Mouse (Mus musculus) bone marrow, adult 2 months (tissue): ENCODE results near the gene Stab1. TPM values are rescaled to one million over a fixed set of nuclear protein-coding genes. Genes with fewer than 3 reads are reported as not detected.

Experiments used
- H3K27ac ChIP-seq: fragments of 200-500 bp; 2 replicates; pipeline ENCODE4 v1.5.1; 2012; ENCODE audit warnings: low read depth, mild to moderate bottlenecking, control low read depth, inconsistent platforms, low read length; ENCODE audit not compliant: control insufficient read depth, poor library complexity, insufficient read depth
- H3K4me1 ChIP-seq: fragments of 200-500 bp; 2 replicates; pipeline ENCODE4 v1.6.1; 2011; ENCODE audit warnings: low read length; ENCODE audit not compliant: control insufficient read depth, insufficient read depth
- H3K4me3 ChIP-seq: fragments of 200-500 bp; replicated peaks from 2 replicates; pipeline ENCODE3; 2011; ENCODE audit warnings: mild to moderate bottlenecking, low read depth, low read length, control low read depth; ENCODE audit not compliant: control insufficient read depth
- CTCF ChIP-seq: fragments of 200-500 bp; IDR thresholded peaks from 2 replicates; pipeline ENCODE4 v1.5.1; 2011; ENCODE audit warnings: low read length, control low read depth; ENCODE audit not compliant: control insufficient read depth, insufficient read depth
- POLR2A ChIP-seq: fragments of 200-500 bp; IDR thresholded peaks from 2 replicates; pipeline ENCODE4 v1.6.1; 2011; ENCODE audit warnings: low read depth, mild to moderate bottlenecking, control low read depth, low read length, borderline replicate concordance; ENCODE audit not compliant: control insufficient read depth
- WGBS: fragments of 180-500 bp; shearing (Covaris S2); methylation state at CpG from one replicate; pipeline ENCODE4 v1.1.7; 2018; 5-methylcytosine and 5-hydroxymethylcytosine counted together
- polyA plus RNA-seq: library from polyadenylated mRNA; stranded (reverse); fragments of >200 nt; gene quantifications from 2 replicates; pipeline ENCODE4 v1.2.4, GENCODE M21; 2011; ENCODE audit warnings: low replicate concordance; ENCODE audit not compliant: missing spikeins, insufficient read depth, insufficient read length

The Stab1 gene
- polyA plus RNA-seq, 1 experiment: 73.4 TPM

DNA sequence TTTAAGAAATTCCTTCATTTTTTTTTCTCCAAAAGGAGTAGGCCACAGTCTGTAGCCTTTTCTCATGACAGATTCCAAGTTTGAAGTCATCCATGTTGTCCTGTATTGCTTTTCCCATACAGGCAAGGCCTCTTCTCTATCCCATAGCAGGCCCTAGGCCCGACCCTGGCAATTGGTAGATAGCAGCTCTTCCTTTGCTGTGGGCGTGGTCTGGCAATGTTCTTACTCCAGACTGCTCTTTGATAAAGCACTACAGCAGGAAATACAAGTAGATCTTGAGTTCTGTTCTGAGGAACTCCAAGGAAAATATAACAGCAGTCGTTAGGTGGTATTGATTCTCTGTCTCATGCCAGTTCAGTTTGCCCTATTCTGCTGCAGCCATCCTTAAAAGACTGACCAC lies 57.8 kb downstream of the Stab1 start:
- 59% methylated on average over 3 of the region's 3 CpGs for WGBS
- H3K27ac ChIP-seq: no peak overlapping the region
- no peak overlapping the region for H3K4me3 ChIP-seq
- no peak for TF ChIP-seq CTCF
- no peak for TF ChIP-seq POLR2A
- no peaks in the 10 kb centered on the region for H3K4me1 ChIP-seq

DNA sequence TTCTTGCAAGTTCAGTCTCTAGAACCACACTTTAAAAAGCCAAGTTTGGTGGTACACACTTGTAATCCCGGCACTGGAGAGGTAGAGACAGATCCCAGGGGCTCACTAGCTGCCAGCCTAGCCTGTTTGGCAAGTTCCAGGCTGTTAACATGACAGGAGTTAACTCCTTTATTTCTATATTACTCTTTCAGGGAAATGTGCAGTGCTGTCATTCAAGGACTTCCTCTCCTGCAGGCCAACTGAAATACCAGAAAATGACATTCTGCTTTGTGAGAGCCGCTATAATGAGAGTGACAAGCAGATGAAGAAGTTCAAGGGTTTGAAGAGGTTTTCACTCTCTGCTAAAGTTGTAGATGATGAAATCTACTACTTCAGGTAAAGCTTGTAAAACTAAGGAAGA lies 63.3 kb downstream of the Stab1 start:
- no peak for TF ChIP-seq POLR2A
- no peak for TF ChIP-seq CTCF
- Histone ChIP-seq H3K4me3 (no peak overlapping the region), H3K27ac (no peak overlapping the region), H3K4me1 (no peaks in the 10 kb centered on the region)
- WGBS: 93% methylated on average over 2 of the region's 2 CpGs

DNA sequence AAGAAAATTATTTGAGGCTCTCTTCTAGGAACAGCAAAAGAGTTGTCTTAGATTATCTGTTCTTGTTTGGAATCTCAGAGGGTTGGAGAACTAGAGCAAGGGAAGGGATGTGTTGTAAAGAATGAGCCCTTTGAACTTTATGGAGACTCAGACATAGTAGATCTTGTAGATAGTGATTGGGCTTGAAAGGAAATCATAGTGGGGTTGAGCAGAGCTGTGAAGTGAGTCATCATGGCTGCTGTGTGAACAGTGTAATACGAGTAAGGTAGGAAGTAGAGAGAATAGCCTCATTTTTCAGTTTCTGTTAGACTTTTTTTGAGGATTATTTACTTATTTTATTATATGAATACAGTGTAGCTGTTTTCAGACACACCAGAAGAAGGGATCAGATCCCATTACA lies 78.5 kb downstream of the Stab1 start:
- no peak for TF ChIP-seq CTCF
- no peak for TF ChIP-seq POLR2A
- Histone ChIP-seq H3K4me1 (no peaks in the 10 kb centered on the region), H3K4me3 (no peak overlapping the region), H3K27ac (no peak overlapping the region)
- 68% methylated on average over 1 of the region's 1 CpGs for WGBS

Other genes with a start within 250 kb of the Stab1 start
- gene Itih3, start 244.9 kb downstream of the Stab1 start, polyA plus RNA-seq: 0.79 and 3.0 TPM in 2 replicates
- 1.6 TPM in 1 of 2 replicates, not detected in the other for gene Itih1, start 225.4 kb downstream of the Stab1 start, polyA plus RNA-seq
- 1.6 and 5.9 TPM in 2 replicates for gene Nek4, start 217.3 kb downstream of the Stab1 start, polyA plus RNA-seq
- 24.8 and 38.7 TPM in 2 replicates for gene Glt8d1, start 167.2 kb downstream of the Stab1 start, polyA plus RNA-seq
- 59.6 and 85.6 TPM in 2 replicates for gene Spcs1, start 167.0 kb downstream of the Stab1 start, polyA plus RNA-seq
- gene Pbrm1, start 149.5 kb downstream of the Stab1 start, polyA plus RNA-seq: 31.8 and 46.8 TPM in 2 replicates
- gene Gnl3, start 149.5 kb downstream of the Stab1 start, polyA plus RNA-seq: 56.0 and 119 TPM in 2 replicates
- 29.0 and 45.8 TPM in 2 replicates for gene Smim4, start 39.7 kb downstream of the Stab1 start, polyA plus RNA-seq
- gene Nt5dc2, start 37.6 kb downstream of the Stab1 start, polyA plus RNA-seq: 22.9 and 25.2 TPM in 2 replicates
- 4.2 TPM in 1 of 2 replicates, not detected in the other for gene Tnnc1, start 39.7 kb upstream of the Stab1 start, polyA plus RNA-seq
- 102 and 233 TPM in 2 replicates for gene Nisch, start 48.3 kb upstream of the Stab1 start, polyA plus RNA-seq
- 1.1 and 2.7 TPM in 2 replicates for gene Sema3g, start 49.2 kb upstream of the Stab1 start, polyA plus RNA-seq
- gene Phf7, start 82.7 kb upstream of the Stab1 start, polyA plus RNA-seq: 4.5 and 9.9 TPM in 2 replicates
- 15.9 and 26.9 TPM in 2 replicates for gene Bap1, start 82.8 kb upstream of the Stab1 start, polyA plus RNA-seq
- 0.13 and 0.27 TPM in 2 replicates for gene Dnah1, start 155.3 kb upstream of the Stab1 start, polyA plus RNA-seq
- gene Capn7, start 168.0 kb upstream of the Stab1 start, polyA plus RNA-seq: 13.1 and 14.8 TPM in 2 replicates